Comparison of ENCODE assay signal across 19 mouse cellular contexts in the genomic region with DNA sequence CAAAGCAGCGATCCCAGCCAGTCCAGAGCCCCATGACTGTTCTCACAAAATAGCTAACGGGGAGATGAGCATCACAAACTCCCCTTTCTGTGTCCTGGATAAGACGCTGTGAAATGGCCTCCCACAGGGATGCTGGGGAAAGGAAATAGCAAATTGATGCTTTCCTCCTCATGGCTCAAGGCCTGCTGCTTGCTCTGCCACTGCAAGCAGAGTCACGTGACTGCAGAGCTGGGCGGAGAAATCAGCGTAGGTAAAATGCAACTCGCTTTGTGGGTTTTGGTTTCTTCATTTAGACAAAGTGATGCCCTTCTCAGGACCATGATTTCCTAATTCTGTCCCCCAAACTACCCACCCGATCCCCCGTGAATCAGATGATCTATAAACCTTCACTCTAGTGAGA.
DNase-seq lines count a peak whose midpoint lies in the region; ATAC-seq and TF ChIP-seq lines count a peak whose summit lies in the region.
"Had no signal": no experiment of that assay in that cellular context is flagged by ENCODE, and none has a peak within 500 bp of the region (broad histone marks: within the 10 kb centered on the region; RNA-seq: fewer than 3 reads in every experiment).

No protein-coding gene starts in this region.

- DNase-seq in forebrain, embryonic 14.5 days (ENCODE audit: low spot score) = peak; percentile 30
- DNase-seq in limb, embryonic 14.5 days (ENCODE audit: low spot score) = no peak
- no peak for DNase-seq in heart, postnatal 4 days
- no peak for DNase-seq in gastrocnemius, postnatal 10 days
- DNase-seq: adrenal gland, adult 2 months; cerebellum, adult 2 months; heart, adult 2 months; kidney, adult 9 months; kidney, postnatal 4 days; layer of hippocampus, postnatal 36 days; right cerebral cortex, postnatal 25 days; thymus, postnatal 36 days had no signal

- ATAC-seq in forebrain, embryonic 14.5 days = no peak
- ATAC-seq in forebrain, embryonic 15.5 days (replicated peaks) = no peak
- no peak for ATAC-seq in neural tube, embryonic 13.5 days (ENCODE audit: low read depth)
- no peak for ATAC-seq in neural tube, embryonic 15.5 days (ENCODE audit: low FRiP score)
- ATAC-seq in limb, embryonic 14.5 days (ENCODE audit: low FRiP score, low read depth) = no peak
- ATAC-seq: inflammation-experienced regulatory T-cells, adult 6 months had no signal

- H3K36me3 ChIP-seq in forebrain, embryonic 14.5 days (ENCODE audit: control insufficient read depth, insufficient read depth, low read length) = no peaks in the 10 kb centered on the region
- no peaks in the 10 kb centered on the region for H3K36me3 ChIP-seq in forebrain, embryonic 15.5 days
- no peaks in the 10 kb centered on the region for H3K36me3 ChIP-seq in neural tube, embryonic 13.5 days
- no peaks in the 10 kb centered on the region for H3K36me3 ChIP-seq in neural tube, embryonic 15.5 days
- no peaks in the 10 kb centered on the region for H3K36me3 ChIP-seq in limb, embryonic 14.5 days (ENCODE audit: control insufficient read depth, insufficient read depth, low read length)
- H3K36me3 ChIP-seq: forebrain, embryonic 10.5 days; lung, embryonic 15.5 days had no signal

- H3K9ac ChIP-seq in forebrain, embryonic 14.5 days (ENCODE audit: low read length) = no peak overlapping the region
- no peak overlapping the region for H3K9ac ChIP-seq in forebrain, embryonic 15.5 days (replicated peaks)
- H3K9ac ChIP-seq in neural tube, embryonic 13.5 days = no peak overlapping the region
- H3K9ac ChIP-seq in neural tube, embryonic 15.5 days (replicated peaks) = no peak overlapping the region
- no peak overlapping the region for H3K9ac ChIP-seq in limb, embryonic 14.5 days (ENCODE audit: low read depth, low read length, severe bottlenecking)
- H3K9ac ChIP-seq: lung, embryonic 15.5 days had no signal

- H3K4me3 ChIP-seq in forebrain, embryonic 14.5 days (ENCODE audit: low read depth, low read length) = no peak overlapping the region
- H3K4me3 ChIP-seq in forebrain, embryonic 15.5 days = no peak overlapping the region
- H3K4me3 ChIP-seq in neural tube, embryonic 13.5 days = no peak overlapping the region
- no peak overlapping the region for H3K4me3 ChIP-seq in neural tube, embryonic 15.5 days (replicated peaks)
- no peak overlapping the region for H3K4me3 ChIP-seq in limb, embryonic 14.5 days (replicated peaks; ENCODE audit: low read length)
- H3K4me3 ChIP-seq: forebrain, embryonic 10.5 days; heart, adult 2 months; lung, embryonic 15.5 days had no signal

- H3K27ac ChIP-seq in forebrain, embryonic 14.5 days (ENCODE audit: low read depth, low read length) = no peak overlapping the region
- no peak overlapping the region for H3K27ac ChIP-seq in forebrain, embryonic 15.5 days (replicated peaks)
- 0 out of 2 replicates have a peak overlapping the region, but pooled peaks have one; percentile 7 for H3K27ac ChIP-seq in neural tube, embryonic 13.5 days (replicated peaks)
- H3K27ac ChIP-seq in neural tube, embryonic 15.5 days (replicated peaks) = no peak overlapping the region
- peak overlapping the region; percentile 20; the same call in 1 of the 2 replicates for H3K27ac ChIP-seq in limb, embryonic 14.5 days (replicated peaks; ENCODE audit: low read depth, low read length)
- H3K27ac ChIP-seq: forebrain, embryonic 10.5 days; heart, adult 2 months; lung, embryonic 15.5 days had no signal

- WGBS in forebrain, embryonic 14.5 days = 57% methylated on average over 9 of the region's 9 CpGs
- WGBS in forebrain, embryonic 15.5 days = 53% methylated on average over 9 of the region's 9 CpGs
- WGBS in neural tube, embryonic 13.5 days = 54% methylated on average over 9 of the region's 9 CpGs
- WGBS in neural tube, embryonic 15.5 days = 58% methylated on average over 9 of the region's 9 CpGs
- WGBS in limb, embryonic 14.5 days = 38% methylated on average over 9 of the region's 9 CpGs

- no peak overlapping the region for H3K4me2 ChIP-seq in forebrain, embryonic 14.5 days (ENCODE audit: low read length)
- H3K4me2 ChIP-seq in forebrain, embryonic 15.5 days (replicated peaks) = no peak overlapping the region
- no peak overlapping the region for H3K4me2 ChIP-seq in neural tube, embryonic 13.5 days
- no peak overlapping the region for H3K4me2 ChIP-seq in neural tube, embryonic 15.5 days
- peak overlapping the region; percentile 24; the same call in 1 of the 2 replicates for H3K4me2 ChIP-seq in limb, embryonic 14.5 days (replicated peaks; ENCODE audit: low read depth, low read length, severe bottlenecking)
- H3K4me2 ChIP-seq: liver, embryonic 11.5 days; lung, embryonic 15.5 days had no signal

- H3K27me3 ChIP-seq in forebrain, embryonic 14.5 days (replicated peaks; ENCODE audit: control insufficient read depth, insufficient read depth, low read length) = no peaks in the 10 kb centered on the region; the same call in 1 of the 2 replicates
- H3K27me3 ChIP-seq in forebrain, embryonic 15.5 days = 0 out of 2 replicates have a peak, but pooled peaks cover 13% of the 10 kb centered on the region
- no peaks in the 10 kb centered on the region for H3K27me3 ChIP-seq in neural tube, embryonic 13.5 days
- no peaks in the 10 kb centered on the region for H3K27me3 ChIP-seq in neural tube, embryonic 15.5 days (replicated peaks)
- H3K27me3 ChIP-seq in limb, embryonic 14.5 days (ENCODE audit: control insufficient read depth, insufficient read depth, low read length) = no peaks in the 10 kb centered on the region
- H3K27me3 ChIP-seq: lung, embryonic 15.5 days had no signal

- H3K9me3 ChIP-seq in forebrain, embryonic 14.5 days (replicated peaks; ENCODE audit: control insufficient read depth, low read length) = no peaks in the 10 kb centered on the region
- no peaks in the 10 kb centered on the region for H3K9me3 ChIP-seq in forebrain, embryonic 15.5 days
- H3K9me3 ChIP-seq in neural tube, embryonic 13.5 days = no peaks in the 10 kb centered on the region
- no peaks in the 10 kb centered on the region for H3K9me3 ChIP-seq in neural tube, embryonic 15.5 days (replicated peaks)
- no peaks in the 10 kb centered on the region for H3K9me3 ChIP-seq in limb, embryonic 14.5 days (ENCODE audit: control insufficient read depth, low read length)
- H3K9me3 ChIP-seq: forebrain, embryonic 10.5 days; lung, embryonic 15.5 days had no signal

- no peaks in the 10 kb centered on the region for H3K4me1 ChIP-seq in forebrain, embryonic 14.5 days (ENCODE audit: control insufficient read depth, insufficient read depth, low read length)
- H3K4me1 ChIP-seq in forebrain, embryonic 15.5 days = no peaks in the 10 kb centered on the region
- H3K4me1 ChIP-seq in neural tube, embryonic 13.5 days (replicated peaks) = no peaks in the 10 kb centered on the region; the same call in 1 of the 2 replicates
- peaks cover 4% of the 10 kb centered on the region; the same call in 1 of the 2 replicates for H3K4me1 ChIP-seq in neural tube, embryonic 15.5 days
- H3K4me1 ChIP-seq in limb, embryonic 14.5 days (ENCODE audit: control insufficient read depth, insufficient read depth, low read length) = peaks cover 15% of the 10 kb centered on the region

- TF ChIP-seq POLR2A in limb, embryonic 14.5 days (IDR thresholded peaks at IDR 0.05; ENCODE audit: borderline replicate concordance, extremely low read depth, insufficient read depth, insufficient read length) = no peak

Comparison
In these comparisons a context has a peak if more than half of its experiments do, and no peak if none do; other contexts are left out.
1. H3K27ac ChIP-seq: peak in neural tube, embryonic 13.5 days (single experiment) and limb, embryonic 14.5 days (single experiment); none in forebrain, embryonic 14.5 days (single experiment), forebrain, embryonic 15.5 days (single experiment) and neural tube, embryonic 15.5 days (single experiment).